Mouse (Mus musculus) liver, embryonic 16.5 days (tissue): Measurements from ENCODE around the gene Apol9b. TPM values are rescaled to one million over a fixed set of nuclear protein-coding genes. Genes with fewer than 3 reads are reported as not detected.

ENCODE experiments used
- ATAC-seq: fragments of 200-750 bp; cut with Nextera tagmentation; 2 replicates; pipeline ENCODE4 v1.8.0; 2017; ENCODE audit warnings: low read depth, mild to moderate bottlenecking, moderate number of reproducible peaks, moderate library complexity
- H3K27ac ChIP-seq: fragments of 300-500 bp; sonication (generic); 2 replicates; pipeline ENCODE4 v1.5.1; 2014; ENCODE audit warnings: mild to moderate bottlenecking, low read length
- H3K27me3 ChIP-seq: fragments of 300-500 bp; sonication (generic); 2 replicates; pipeline ENCODE4 v1.6.1; 2014; ENCODE audit warnings: low read depth, low read length, mixed read lengths; ENCODE audit not compliant: control insufficient read depth, insufficient read depth
- H3K36me3 ChIP-seq: fragments of 300-500 bp; sonication (generic); 2 replicates; pipeline ENCODE4 v1.6.1; 2014; ENCODE audit warnings: mild to moderate bottlenecking; ENCODE audit not compliant: control insufficient read depth, insufficient read depth
- H3K4me1 ChIP-seq: fragments of 300-500 bp; sonication (generic); 2 replicates; pipeline ENCODE4 v1.6.1; 2014; ENCODE audit warnings: low read depth, low read length, mixed read lengths; ENCODE audit not compliant: control insufficient read depth
- H3K4me2 ChIP-seq: fragments of 300-500 bp; sonication (generic); 2 replicates; pipeline ENCODE4 v1.6.1; 2014; ENCODE audit warnings: low read depth, low read length, mixed read lengths
- H3K4me3 ChIP-seq: fragments of 300-500 bp; sonication (generic); 2 replicates; pipeline ENCODE4 v1.5.1; 2014; ENCODE audit warnings: low read depth, mild to moderate bottlenecking, low read length
- H3K9ac ChIP-seq: fragments of 300-500 bp; sonication (generic); 2 replicates; pipeline ENCODE4 v1.6.1; 2014; ENCODE audit warnings: low read depth, low read length
- H3K9me3 ChIP-seq: fragments of 300-500 bp; sonication (generic); replicated peaks from 2 replicates; pipeline ENCODE4 v1.6.1; 2016; ENCODE audit warnings: low read length; ENCODE audit not compliant: control insufficient read depth
- WGBS: fragments of 180-500 bp; shearing (Covaris S2); extraction: QIAGEN DNeasy Blood & Tissue Kit; methylation state at CpG from one replicate; pipeline ENCODE4 v1.1.7; 2014; ENCODE audit not compliant: insufficient replicate concordance; 5-methylcytosine and 5-hydroxymethylcytosine counted together
- polyA plus RNA-seq: library from polyadenylated mRNA; unstranded; fragments of >200 nt; fragmentation: Nextera tagmentation; extraction: Ambion mirVana; gene quantifications from 2 replicates; pipeline ENCODE4 v1.2.1, GENCODE M21; 2015

The Apol9b gene
- polyA plus RNA-seq, 1 experiment from 2014 or later = not detected

DNA sequence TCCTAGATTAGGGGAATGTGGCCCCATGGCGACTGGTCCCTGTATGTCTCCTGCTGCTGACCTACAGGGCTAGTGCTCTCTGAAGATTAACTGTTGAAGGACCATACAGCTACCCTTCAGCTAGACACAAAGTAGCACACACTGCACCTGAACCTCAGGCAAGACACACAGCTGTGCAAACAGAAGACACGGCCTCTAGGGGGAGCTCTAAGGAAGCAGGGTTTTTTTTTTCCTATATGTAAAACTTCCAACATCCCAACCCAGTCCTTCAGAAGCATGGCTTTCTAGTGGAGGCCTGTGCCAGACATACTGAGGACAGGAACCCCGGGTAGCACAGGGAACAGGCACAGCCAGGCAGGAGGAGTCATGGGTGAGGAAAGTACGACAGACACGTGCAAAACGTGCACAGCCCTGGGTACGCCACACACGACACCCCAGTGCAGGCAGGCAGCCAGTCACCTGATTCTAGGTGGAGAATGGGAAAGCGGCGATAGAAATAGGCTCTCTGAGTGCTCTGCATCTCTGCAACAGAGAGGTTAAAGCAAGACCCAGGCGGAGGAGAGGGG, 53.7 kb downstream of the Apol9b start:
- 73% methylated on average over 11 of the region's 11 CpGs for WGBS
- no peak overlapping the region for H3K4me2 ChIP-seq

DNA sequence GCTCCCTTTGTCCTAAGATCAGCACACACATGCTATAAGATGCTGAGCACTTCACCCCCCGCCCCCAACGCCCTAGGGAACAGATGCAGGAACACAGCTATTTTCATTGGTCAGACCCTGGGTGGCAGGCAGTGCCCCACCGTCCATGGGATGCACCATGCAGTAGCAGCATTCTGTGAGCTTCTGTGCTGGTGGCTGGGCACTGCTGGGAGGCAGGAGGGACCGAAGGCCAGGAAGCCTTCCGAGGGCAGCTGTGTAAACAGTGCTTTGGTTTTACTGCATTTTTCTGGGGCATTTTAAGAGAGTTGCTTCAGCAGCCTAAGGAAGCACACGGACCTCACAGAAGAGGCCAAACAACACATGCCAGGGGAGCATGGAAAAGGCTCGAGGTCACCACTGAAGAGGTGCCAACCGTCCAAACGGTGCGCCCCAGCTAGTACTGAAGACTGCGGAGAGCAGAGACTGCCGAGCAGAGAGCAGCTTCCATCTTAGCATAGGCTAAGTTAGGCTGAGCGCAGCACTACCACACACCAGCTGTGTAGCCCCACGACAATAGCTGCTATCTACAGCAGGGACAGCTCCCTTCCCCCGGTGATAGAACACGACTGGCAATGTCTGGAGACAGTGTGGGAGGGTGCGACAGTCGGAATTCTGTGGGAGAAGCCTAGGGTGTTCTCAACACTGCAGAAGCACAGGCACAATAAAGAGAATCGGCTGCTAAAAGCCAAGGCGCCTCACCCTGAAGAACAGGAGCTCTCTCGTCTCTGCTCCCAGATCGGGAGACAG, 55.4 kb downstream of the Apol9b start:
- no peak for ATAC-seq
- Histone ChIP-seq H3K9ac (no peak overlapping the region), H3K27ac (no peak overlapping the region), H3K36me3 (peaks cover 95% of the 10 kb centered on the region), H3K4me2 (no peak overlapping the region), H3K4me1 (no peaks in the 10 kb centered on the region), H3K4me3 (no peak overlapping the region), H3K9me3 (no peaks in the 10 kb centered on the region), H3K27me3 (no peaks in the 10 kb centered on the region)
- 82% methylated on average over 22 of the region's 22 CpGs for WGBS

More for the DNA sequence above, 53.7 kb downstream of the Apol9b start:
- Histone ChIP-seq H3K9ac (no peak overlapping the region), H3K27ac (no peak overlapping the region), H3K36me3 (peaks cover 94% of the 10 kb centered on the region), H3K9me3 (no peaks in the 10 kb centered on the region), H3K27me3 (no peaks in the 10 kb centered on the region), H3K4me3 (no peak overlapping the region), H3K4me1 (no peaks in the 10 kb centered on the region)
- no peak for ATAC-seq

DNA sequence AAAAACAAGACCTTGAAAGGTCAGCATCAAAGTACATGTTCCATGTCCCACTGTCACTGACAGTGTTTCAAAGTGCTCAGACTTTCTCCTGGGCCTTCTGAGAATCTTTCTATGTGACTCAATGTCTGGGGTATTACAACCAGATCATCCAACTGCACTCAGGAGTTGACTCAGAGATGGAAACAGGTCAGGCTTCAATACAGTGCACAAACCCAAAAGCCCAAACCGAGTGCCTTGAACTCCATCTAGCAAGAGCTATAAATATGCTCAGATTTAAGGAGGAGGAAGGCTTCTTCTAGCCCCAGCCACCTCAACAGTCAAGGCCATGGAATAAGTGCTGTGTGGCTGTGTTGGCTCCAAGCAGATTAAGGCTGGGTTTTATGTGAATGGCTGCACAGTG, 57.0 kb downstream of the Apol9b start:
- Histone ChIP-seq H3K9ac (no peak overlapping the region), H3K36me3 (peaks cover 95% of the 10 kb centered on the region), H3K4me1 (no peaks in the 10 kb centered on the region), H3K4me2 (no peak overlapping the region), H3K27me3 (no peaks in the 10 kb centered on the region), H3K9me3 (no peaks in the 10 kb centered on the region), H3K4me3 (no peak overlapping the region), H3K27ac (no peak overlapping the region)
- WGBS = 71% methylated on average over 1 of the region's 1 CpGs
- ATAC-seq = no peak

Other genes starting within 250 kb of the Apol9b start
- 0.09 and 0.11 TPM in 2 replicates for gene Apol11a, start 220.8 kb upstream of the Apol9b start, polyA plus RNA-seq
- gene Apol7c, start 195.7 kb upstream of the Apol9b start, polyA plus RNA-seq = 0.04 TPM in 1 of 2 replicates, not detected in the other
- gene 1700025B11Rik, start 167.1 kb upstream of the Apol9b start, polyA plus RNA-seq = not detected in 2 replicates
- not detected in 2 replicates for gene Apol10b, start 132.9 kb upstream of the Apol9b start, polyA plus RNA-seq
- not detected in 2 replicates for gene Gm36245, start 129.8 kb upstream of the Apol9b start, polyA plus RNA-seq
- 4.4 and 4.5 TPM in 2 replicates for gene Apol11b, start 85.8 kb upstream of the Apol9b start, polyA plus RNA-seq
- not detected in 2 replicates for gene Apol7e, start 30.2 kb upstream of the Apol9b start, polyA plus RNA-seq
- 26.2 and 26.9 TPM in 2 replicates for gene Apol8, start 28.0 kb downstream of the Apol9b start, polyA plus RNA-seq
- gene Myh9, start 113.1 kb downstream of the Apol9b start, polyA plus RNA-seq = 19.7 and 21.9 TPM in 2 replicates
- 177 and 180 TPM in 2 replicates for gene Txn2, start 200.0 kb downstream of the Apol9b start, polyA plus RNA-seq
- 1.1 and 1.2 TPM in 2 replicates for gene Foxred2, start 227.7 kb downstream of the Apol9b start, polyA plus RNA-seq
- gene Eif3d, start 241.8 kb downstream of the Apol9b start, polyA plus RNA-seq = 119 and 125 TPM in 2 replicates